Mouse (Mus musculus) megakaryocyte-erythroid progenitor cell, adult 5-6 weeks (primary cell): ENCODE measurements at regions not wholly inside any gene's neighbourhood (a gene's known extent, or its start where the extent isn't known, plus 50 kb on each side); places are given as distances from the start of the nearest gene placed in this dataset.

ENCODE experiments used
- ATAC-seq: replicated peaks from 2 replicates; pipeline ENCODE4 v1.8.0; 2016; ENCODE audit warnings: mild to moderate bottlenecking, inconsistent platforms; ENCODE audit not compliant: severe bottlenecking, poor library complexity, low FRiP score, low TSS enrichment

- no peak for ATAC-seq
Measured at GRCm38 (mm10) chr8:127860376-127860775, 498.0 kb upstream of the Nrp1 start.

GRCm38 (mm10) chr8:127860891-127861290, 497.5 kb upstream of the Nrp1 start:
- no peak for ATAC-seq

- ATAC-seq = no peak
Measured at GRCm38 (mm10) chr8:127884641-127885040, 473.8 kb upstream of the Nrp1 start.

GRCm38 (mm10) chr8:127885211-127885610, 473.2 kb upstream of the Nrp1 start:
- ATAC-seq = no peak

GRCm38 (mm10) chr8:127885831-127886230, 472.6 kb upstream of the Nrp1 start:
- no peak for ATAC-seq

GRCm38 (mm10) chr8:127890729-127891128, 467.7 kb upstream of the Nrp1 start:
- ATAC-seq = no peak

GRCm38 (mm10) chr8:127894284-127894683, 464.1 kb upstream of the Nrp1 start:
- ATAC-seq = no peak

- ATAC-seq = no peak
Measured at GRCm38 (mm10) chr8:127908436-127908835, 450.0 kb upstream of the Nrp1 start.

- ATAC-seq = no peak
Measured at GRCm38 (mm10) chr8:127909580-127909979, 448.8 kb upstream of the Nrp1 start.

GRCm38 (mm10) chr8:127914086-127914485, 444.3 kb upstream of the Nrp1 start:
- ATAC-seq = no peak

GRCm38 (mm10) chr8:127914914-127915313, 443.5 kb upstream of the Nrp1 start:
- ATAC-seq = no peak

GRCm38 (mm10) chr8:127915591-127916028, 442.8 kb upstream of the Nrp1 start:
- ATAC-seq = no peak

- no peak for ATAC-seq
Measured at GRCm38 (mm10) chr8:127921925-127922324, 436.5 kb upstream of the Nrp1 start.

GRCm38 (mm10) chr8:127923321-127923720, 435.1 kb upstream of the Nrp1 start:
- no peak for ATAC-seq

- no peak for ATAC-seq
Measured at GRCm38 (mm10) chr8:127932276-127932675, 426.1 kb upstream of the Nrp1 start.

GRCm38 (mm10) chr8:127936792-127937435, 421.5 kb upstream of the Nrp1 start:
- ATAC-seq = no peak

GRCm38 (mm10) chr8:127939284-127939985, 419.0 kb upstream of the Nrp1 start:
- no peak for ATAC-seq

- no peak for ATAC-seq
Measured at GRCm38 (mm10) chr8:127939986-127940359, 418.4 kb upstream of the Nrp1 start.

- ATAC-seq = no peak
Measured at GRCm38 (mm10) chr8:127942319-127942718, 416.1 kb upstream of the Nrp1 start.

- no peak for ATAC-seq
Measured at GRCm38 (mm10) chr8:127944955-127945498, 413.4 kb upstream of the Nrp1 start.

GRCm38 (mm10) chr8:127957571-127957970, 400.8 kb upstream of the Nrp1 start:
- no peak for ATAC-seq
